Mouse (Mus musculus) layer of hippocampus, adult 9-10 months (tissue): ENCODE data around the gene Insrr.
A peak's percentile ranks its signal among the peaks of the same experiment; 100 is the strongest.

Experiments used
- DNase-seq: peaks from one replicate; pipeline ENCODE4 v3.0.0; 2022; ENCODE audit warnings: low spot score

The Insrr gene

GRCm38 (mm10) chr3:87796736-87797334 is at the start of gene Insrr:
Gene Insrr (plus strand): TSS chr3:87796951.
- no peak for DNase-seq

GRCm38 (mm10) chr3:87748431-87748830 is 48.3 kb upstream of the Insrr start, which contains the start of gene Lrrc71:
Gene Lrrc71 (minus strand): TSS chr3:87748625.
- DNase-seq: no peak

- no peak for DNase-seq
Observed at GRCm38 (mm10) chr3:87749036-87749435, 47.7 kb upstream of the Insrr start.

- DNase-seq: no peak
Observed at GRCm38 (mm10) chr3:87749977-87750376, 46.8 kb upstream of the Insrr start.

- DNase-seq: no peak
Observed at GRCm38 (mm10) chr3:87752567-87752966, 44.2 kb upstream of the Insrr start.

- no peak for DNase-seq
Observed at GRCm38 (mm10) chr3:87753829-87754228, 42.9 kb upstream of the Insrr start.

GRCm38 (mm10) chr3:87755964-87756363 is 40.8 kb upstream of the Insrr start:
- DNase-seq: peak; percentile 68

GRCm38 (mm10) chr3:87756488-87756887 is 40.3 kb upstream of the Insrr start:
- no peak for DNase-seq

GRCm38 (mm10) chr3:87758641-87759040 is 38.1 kb upstream of the Insrr start:
- no peak for DNase-seq

- DNase-seq: no peak
Observed at GRCm38 (mm10) chr3:87761408-87762375, 35.1 kb upstream of the Insrr start.

- DNase-seq: no peak
Observed at GRCm38 (mm10) chr3:87763202-87763601, 33.5 kb upstream of the Insrr start.

- peak; percentile 33 for DNase-seq
Observed at GRCm38 (mm10) chr3:87763683-87764289, 33.0 kb upstream of the Insrr start.

- DNase-seq: no peak
Observed at GRCm38 (mm10) chr3:87764506-87764905, 32.2 kb upstream of the Insrr start.

GRCm38 (mm10) chr3:87765091-87765490 is 31.7 kb upstream of the Insrr start:
- no peak for DNase-seq

- no peak for DNase-seq
Observed at GRCm38 (mm10) chr3:87765631-87766283, 31.0 kb upstream of the Insrr start.

GRCm38 (mm10) chr3:87766284-87766667 is 30.5 kb upstream of the Insrr start:
- no peak for DNase-seq

- DNase-seq: no peak
Observed at GRCm38 (mm10) chr3:87767764-87768163, 29.0 kb upstream of the Insrr start.

GRCm38 (mm10) chr3:87768431-87768830 is 28.3 kb upstream of the Insrr start:
- no peak for DNase-seq

- DNase-seq: no peak
Observed at GRCm38 (mm10) chr3:87768844-87769243, 27.9 kb upstream of the Insrr start.

GRCm38 (mm10) chr3:87769506-87769905 is 27.2 kb upstream of the Insrr start:
- no peak for DNase-seq

- no peak for DNase-seq
Observed at GRCm38 (mm10) chr3:87770280-87770679, 26.5 kb upstream of the Insrr start.

GRCm38 (mm10) chr3:87771088-87771487 is 25.7 kb upstream of the Insrr start:
- DNase-seq: no peak
